Mouse (Mus musculus): Measurements from ENCODE around the gene Srf.
A peak's percentile ranks its signal among the peaks of the same experiment; 100 is the strongest.

The Srf gene

GRCm38 (mm10) chr17:46519971-46520370 lies 36.0 kb downstream of the Srf start:
- no peak for DNase-seq (ENCODE audit: low read depth)

- peak; percentile 36 for DNase-seq (ENCODE audit: low read depth)
Measured at GRCm38 (mm10) chr17:46513329-46513728, 42.6 kb downstream of the Srf start.

GRCm38 (mm10) chr17:46511059-46511710 lies 44.8 kb downstream of the Srf start:
- peak; percentile 54 for DNase-seq (ENCODE audit: low read depth)

GRCm38 (mm10) chr17:46505617-46506016 lies 50.4 kb downstream of the Srf start:
- no peak for DNase-seq (ENCODE audit: low read depth)

- no peak for DNase-seq (ENCODE audit: low read depth)
Measured at GRCm38 (mm10) chr17:46503847-46504638, 51.9 kb downstream of the Srf start.

GRCm38 (mm10) chr17:46502775-46503174 lies 53.2 kb downstream of the Srf start:
- no peak for DNase-seq (ENCODE audit: low read depth)

Data from 416B (cell line).